Mouse (Mus musculus) adrenal gland, postnatal 14 days (tissue): ENCODE data around the gene Rnf222. TPM values are rescaled to one million over a fixed set of nuclear protein-coding genes. Genes with fewer than 3 reads are reported as not detected.

Experiments used
- DNase-seq: peaks from one replicate; pipeline ENCODE4 v3.0.0; 2021; ENCODE audit warnings: mixed read lengths
- total RNA-seq: library from RNA; stranded (reverse); gene quantifications from 2 replicates; pipeline ENCODE4 v1.2.3, GENCODE M21; 2021

The Rnf222 gene
- total RNA-seq, 1 experiment from 2014 or later = 0.15 TPM

- no peak for DNase-seq
Observed at GRCm38 (mm10) chr11:68890625-68891024, 2.3 kb downstream of the Rnf222 start.

- DNase-seq = no peak
Observed at GRCm38 (mm10) chr11:68891823-68892222, 3.5 kb downstream of the Rnf222 start.

GRCm38 (mm10) chr11:68892233-68892832 lies 4.0 kb downstream of the Rnf222 start:
- DNase-seq = no peak

- no peak for DNase-seq
Observed at GRCm38 (mm10) chr11:68893911-68894464, 5.6 kb downstream of the Rnf222 start.

GRCm38 (mm10) chr11:68896247-68896646 lies 7.9 kb downstream of the Rnf222 start:
- DNase-seq = no peak

GRCm38 (mm10) chr11:68897120-68897519 lies 8.8 kb downstream of the Rnf222 start:
- DNase-seq = no peak

GRCm38 (mm10) chr11:68897838-68898237 lies 9.5 kb downstream of the Rnf222 start:
- DNase-seq = no peak

GRCm38 (mm10) chr11:68898790-68899189 lies 10.4 kb downstream of the Rnf222 start:
- DNase-seq = peak; percentile 22

- DNase-seq = no peak
Observed at GRCm38 (mm10) chr11:68899815-68900214, 11.5 kb downstream of the Rnf222 start.

- no peak for DNase-seq
Observed at GRCm38 (mm10) chr11:68900519-68901350, 12.4 kb downstream of the Rnf222 start.

- peak; percentile 99 for DNase-seq
Observed at GRCm38 (mm10) chr11:68901351-68902046, 13.1 kb downstream of the Rnf222 start, which contains the start of gene Rpl26. TSS of gene Rpl26 (plus strand) at chr11:68901583.

- DNase-seq = no peak
Observed at GRCm38 (mm10) chr11:68902047-68902364, 13.7 kb downstream of the Rnf222 start.

- DNase-seq = no peak
Observed at GRCm38 (mm10) chr11:68902367-68902766, 14.0 kb downstream of the Rnf222 start.

GRCm38 (mm10) chr11:68902823-68903222 lies 14.5 kb downstream of the Rnf222 start:
- DNase-seq = no peak

GRCm38 (mm10) chr11:68903775-68904174 lies 15.4 kb downstream of the Rnf222 start:
- DNase-seq = no peak

- peak; percentile 82 for DNase-seq
Observed at GRCm38 (mm10) chr11:68904375-68905137, 16.2 kb downstream of the Rnf222 start.

GRCm38 (mm10) chr11:68905138-68905531 lies 16.8 kb downstream of the Rnf222 start:
- no peak for DNase-seq

GRCm38 (mm10) chr11:68905665-68906460 lies 17.5 kb downstream of the Rnf222 start:
- no peak for DNase-seq

- no peak for DNase-seq
Observed at GRCm38 (mm10) chr11:68906461-68906790, 18.1 kb downstream of the Rnf222 start.

GRCm38 (mm10) chr11:68907251-68907650 lies 18.9 kb downstream of the Rnf222 start:
- no peak for DNase-seq

GRCm38 (mm10) chr11:68908846-68909503 lies 20.6 kb downstream of the Rnf222 start:
- DNase-seq = peak; percentile 47
